Mouse (Mus musculus): Measurements from ENCODE around the gene Cass4. TPM values are rescaled to one million over a fixed set of nuclear protein-coding genes. Genes with fewer than 3 reads are reported as not detected.

Cass4 gene
- polyA plus RNA-seq, 1 experiment from 2014 or later, result 1.1 TPM

DNA sequence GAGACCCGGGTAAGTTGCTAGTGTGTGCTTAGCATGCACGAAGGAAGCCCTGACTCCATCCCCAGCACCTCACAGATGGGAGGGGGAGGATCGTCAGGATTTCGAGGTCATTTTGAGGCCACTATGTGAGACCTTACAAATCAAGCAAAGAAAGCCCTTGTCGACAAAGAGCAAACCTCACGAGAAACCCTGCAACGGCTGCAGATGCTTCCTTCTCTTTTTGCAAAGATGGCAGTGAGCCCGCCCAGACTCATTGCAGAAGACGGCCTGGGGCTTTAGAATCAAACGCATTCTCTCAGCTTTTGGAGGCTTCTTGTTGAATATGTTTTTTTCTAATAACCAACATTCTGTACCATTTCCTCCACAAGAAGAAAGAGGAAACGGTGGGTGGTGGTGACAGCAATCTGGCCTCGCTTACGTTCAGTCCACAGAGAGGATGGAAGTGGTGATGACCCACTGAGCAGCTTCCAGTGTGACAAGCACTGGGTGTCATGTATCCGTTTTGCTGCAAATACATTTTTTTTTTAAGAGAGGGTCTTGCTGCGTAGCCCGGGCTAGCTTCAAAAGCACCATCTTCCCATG, 43.9 kb downstream of the Cass4 start:
- Histone ChIP-seq H3K9me3 (ENCODE audit: control insufficient read depth, low read length) (no peaks in the 10 kb centered on the region), H3K36me3 (ENCODE audit: control insufficient read depth, insufficient read depth, low read length) (no peaks in the 10 kb centered on the region), H3K27me3 (replicated peaks; ENCODE audit: control insufficient read depth, insufficient read depth, low read length) (no peaks in the 10 kb centered on the region), H3K4me2 (no peak overlapping the region), H3K9ac (ENCODE audit: low read depth, low read length) (no peak overlapping the region), H3K4me3 (ENCODE audit: low read depth, low read length) (no peak overlapping the region), H3K27ac (ENCODE audit: low read depth, low read length) (no peak overlapping the region), H3K4me1 (replicated peaks; ENCODE audit: control insufficient read depth, insufficient read depth, low read length) (peaks cover 13% of the 10 kb centered on the region)
- DNase-seq (ENCODE audit: low spot score), result no peak
- WGBS, result 53% methylated on average over 16 of the region's 16 CpGs
- no peak for ATAC-seq (replicated peaks; ENCODE audit: low FRiP score)

DNA sequence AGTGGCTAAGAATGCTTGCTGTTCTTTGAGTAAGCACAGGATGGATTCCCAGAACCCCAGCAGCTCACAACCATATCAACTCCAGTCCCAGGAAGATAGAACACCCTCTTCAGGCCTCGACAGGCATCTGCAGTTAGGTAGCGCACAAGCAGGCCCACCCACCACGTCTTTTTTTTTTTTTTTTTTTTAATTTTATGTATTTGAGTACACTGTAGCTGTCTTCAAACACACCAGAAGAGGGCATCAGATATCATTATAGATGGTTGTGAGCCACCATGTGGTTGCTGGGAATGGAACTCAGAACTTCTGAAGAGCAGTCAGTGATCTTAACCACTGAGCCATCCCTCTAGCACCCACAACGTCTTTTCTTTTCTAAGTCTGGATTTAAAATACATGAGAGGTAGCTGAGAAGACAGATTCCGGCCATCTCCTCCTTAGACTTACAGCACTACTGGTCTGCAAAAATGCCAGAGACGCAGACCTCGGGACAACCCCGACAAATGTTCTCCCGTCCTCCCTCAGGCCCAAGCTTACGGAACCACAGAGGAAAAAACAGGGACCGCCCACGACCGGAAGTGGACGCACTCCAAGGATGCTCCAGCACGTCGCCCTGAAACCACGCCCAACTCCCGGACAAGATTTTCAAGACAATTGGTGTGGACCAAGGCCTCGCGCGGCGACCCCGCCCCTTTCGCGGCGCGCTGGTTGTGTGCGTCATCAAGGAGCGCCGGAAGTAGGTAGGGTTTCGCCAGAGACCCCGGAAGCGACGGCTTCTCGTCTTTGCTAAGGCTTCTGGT, 46.4 kb downstream of the Cass4 start, which contains the start of gene Rtf2:
TSS of gene Rtf2 (plus strand) at position 714 of the 797 bp plus-strand sequence.
- ATAC-seq (replicated peaks; ENCODE audit: low FRiP score), result peak; percentile 94
- H3K4me1 ChIP-seq (replicated peaks; ENCODE audit: control insufficient read depth, insufficient read depth, low read length), result peaks cover 14% of the 10 kb centered on the region
- WGBS, result 2% methylated on average over 35 of the region's 35 CpGs
- no peaks in the 10 kb centered on the region for H3K27me3 ChIP-seq (replicated peaks; ENCODE audit: control insufficient read depth, insufficient read depth, low read length)
- peak within 1 kb of the TSS; percentile 74 for H3K4me2 ChIP-seq
- H3K9ac ChIP-seq (ENCODE audit: low read depth, low read length), result peak within 1 kb of the TSS; percentile 67
- H3K9me3 ChIP-seq (ENCODE audit: control insufficient read depth, low read length), result no peaks in the 10 kb centered on the region
- DNase-seq (ENCODE audit: low spot score), result peak; percentile 99
- H3K36me3 ChIP-seq (ENCODE audit: control insufficient read depth, insufficient read depth, low read length), result peaks cover 4% of the 10 kb centered on the region; the same call in 1 of the 2 replicates
- peak within 1 kb of the TSS; percentile 82 for H3K4me3 ChIP-seq (ENCODE audit: low read depth, low read length)
- peak within 1 kb of the TSS; percentile 17; the same call in 1 of the 2 replicates for H3K27ac ChIP-seq (ENCODE audit: low read depth, low read length)

DNA sequence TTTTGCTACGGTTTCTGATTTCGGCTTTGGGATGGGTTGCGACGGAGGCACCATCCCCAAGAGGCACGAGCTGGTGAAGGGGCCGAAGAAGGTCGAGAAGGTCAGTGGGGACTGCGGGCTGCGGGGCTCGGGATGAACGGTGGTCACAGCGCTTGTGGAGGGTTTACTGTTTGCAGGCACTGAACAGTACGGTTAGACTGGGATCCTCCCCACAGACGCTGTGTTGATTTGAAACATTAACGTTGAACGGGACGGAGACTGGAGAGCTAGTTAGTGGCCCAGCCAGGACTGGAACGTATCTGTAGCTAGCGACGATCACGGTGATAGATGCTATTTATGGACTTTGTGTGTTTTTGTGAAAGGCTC, 47.0 kb downstream of the Cass4 start:
- no peaks in the 10 kb centered on the region for H3K9me3 ChIP-seq (ENCODE audit: control insufficient read depth, low read length)
- H3K9ac ChIP-seq (ENCODE audit: low read depth, low read length), result peak overlapping the region; percentile 67
- DNase-seq (ENCODE audit: low spot score), result no peak
- H3K4me2 ChIP-seq, result peak overlapping the region; percentile 74
- H3K4me1 ChIP-seq (replicated peaks; ENCODE audit: control insufficient read depth, insufficient read depth, low read length), result peaks cover 14% of the 10 kb centered on the region
- no peaks in the 10 kb centered on the region for H3K27me3 ChIP-seq (replicated peaks; ENCODE audit: control insufficient read depth, insufficient read depth, low read length)
- ATAC-seq (replicated peaks; ENCODE audit: low FRiP score), result peak; percentile 56
- peak overlapping the region; percentile 82 for H3K4me3 ChIP-seq (ENCODE audit: low read depth, low read length)
- H3K27ac ChIP-seq (ENCODE audit: low read depth, low read length), result peak overlapping the region; percentile 17; the same call in 1 of the 2 replicates
- H3K36me3 ChIP-seq (ENCODE audit: control insufficient read depth, insufficient read depth, low read length), result peaks cover 6% of the 10 kb centered on the region; the same call in 1 of the 2 replicates
- WGBS, result 1% methylated on average over 21 of the region's 21 CpGs

DNA sequence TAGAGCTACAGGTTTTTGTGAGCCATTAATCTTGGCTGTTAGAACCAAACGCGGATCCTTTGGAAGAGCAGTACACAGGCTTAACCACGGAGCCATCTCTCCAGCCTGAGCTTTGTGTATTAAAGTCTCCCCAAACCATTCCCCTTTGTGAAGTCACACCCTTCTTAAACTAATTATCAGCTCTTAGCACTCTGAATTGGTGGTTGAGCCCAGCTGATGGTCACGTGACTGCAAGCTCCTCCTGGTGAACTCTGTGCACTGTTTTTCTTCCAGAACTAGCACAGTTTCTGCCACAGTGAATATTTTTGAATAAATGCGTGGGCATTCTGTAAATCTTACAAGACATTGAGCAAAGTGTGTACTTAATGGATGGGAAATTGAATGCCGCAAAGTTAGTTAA, 47.6 kb downstream of the Cass4 start:
- Histone ChIP-seq H3K4me3 (ENCODE audit: low read depth, low read length) (peak overlapping the region; percentile 82), H3K4me1 (replicated peaks; ENCODE audit: control insufficient read depth, insufficient read depth, low read length) (peaks cover 14% of the 10 kb centered on the region), H3K36me3 (ENCODE audit: control insufficient read depth, insufficient read depth, low read length) (peaks cover 11% of the 10 kb centered on the region), H3K9ac (ENCODE audit: low read depth, low read length) (peak overlapping the region; percentile 67), H3K9me3 (ENCODE audit: control insufficient read depth, low read length) (no peaks in the 10 kb centered on the region), H3K27me3 (replicated peaks; ENCODE audit: control insufficient read depth, insufficient read depth, low read length) (no peaks in the 10 kb centered on the region), H3K27ac (ENCODE audit: low read depth, low read length) (peak overlapping the region; percentile 17; the same call in 1 of the 2 replicates), H3K4me2 (peak overlapping the region; percentile 74)
- WGBS, result 27% methylated on average over 6 of the region's 6 CpGs
- ATAC-seq (replicated peaks; ENCODE audit: low FRiP score), result peak; percentile 65
- no peak for DNase-seq (ENCODE audit: low spot score)

DNA sequence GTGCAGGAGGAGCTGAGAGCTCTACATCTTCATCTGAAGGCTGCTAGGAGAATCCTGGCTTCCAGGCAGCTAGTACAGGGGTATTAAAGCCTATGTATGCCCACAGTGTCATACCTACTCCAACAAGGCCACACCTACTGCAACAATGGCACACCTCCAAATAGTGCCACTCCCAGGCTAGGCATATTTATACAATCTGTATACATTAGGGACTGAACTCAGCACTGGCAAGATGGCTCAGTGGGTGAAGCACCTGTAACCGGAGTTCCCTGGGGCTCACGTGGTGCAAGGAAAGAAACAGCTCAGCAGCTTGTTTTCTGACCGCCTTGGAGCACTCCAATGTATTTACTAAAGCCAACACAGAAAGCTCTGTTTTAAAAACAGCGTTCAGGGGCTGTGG, 52.0 kb downstream of the Cass4 start:
- Histone ChIP-seq H3K9ac (ENCODE audit: low read depth, low read length) (no peak overlapping the region), H3K36me3 (ENCODE audit: control insufficient read depth, insufficient read depth, low read length) (peaks cover 44% of the 10 kb centered on the region), H3K4me1 (replicated peaks; ENCODE audit: control insufficient read depth, insufficient read depth, low read length) (peaks cover 14% of the 10 kb centered on the region), H3K27ac (ENCODE audit: low read depth, low read length) (no peak overlapping the region), H3K27me3 (replicated peaks; ENCODE audit: control insufficient read depth, insufficient read depth, low read length) (no peaks in the 10 kb centered on the region), H3K4me2 (no peak overlapping the region), H3K4me3 (ENCODE audit: low read depth, low read length) (no peak overlapping the region), H3K9me3 (ENCODE audit: control insufficient read depth, low read length) (no peaks in the 10 kb centered on the region)
- no peak for DNase-seq (ENCODE audit: low spot score)
- no peak for ATAC-seq (replicated peaks; ENCODE audit: low FRiP score)
- WGBS, result 93% methylated on average over 4 of the region's 4 CpGs

DNA sequence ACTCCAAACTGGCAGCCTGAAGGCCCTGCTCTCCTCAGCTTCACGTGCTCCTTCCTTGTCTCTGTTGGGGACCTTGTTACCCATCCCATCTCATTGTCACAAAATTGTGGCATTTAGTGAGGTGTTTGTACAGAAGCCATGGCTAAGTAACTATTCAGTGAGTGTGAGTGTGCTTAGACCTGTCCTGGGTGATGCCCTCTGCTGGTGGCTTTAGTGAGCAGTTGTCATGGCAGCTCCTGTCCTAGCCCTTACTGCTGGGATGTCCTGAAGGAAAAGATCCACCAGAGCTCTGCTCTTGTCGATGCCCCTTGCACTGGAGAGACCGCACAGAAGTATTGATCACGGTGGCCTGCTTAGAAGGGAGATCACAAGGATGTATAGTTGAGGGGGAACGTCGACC, 53.7 kb downstream of the Cass4 start:
- peaks cover 2% of the 10 kb centered on the region for H3K4me1 ChIP-seq (replicated peaks; ENCODE audit: control insufficient read depth, insufficient read depth, low read length)
- ATAC-seq (replicated peaks; ENCODE audit: low FRiP score), result no peak
- no peaks in the 10 kb centered on the region for H3K27me3 ChIP-seq (replicated peaks; ENCODE audit: control insufficient read depth, insufficient read depth, low read length)
- no peak overlapping the region for H3K27ac ChIP-seq (ENCODE audit: low read depth, low read length)
- peaks cover 47% of the 10 kb centered on the region for H3K36me3 ChIP-seq (ENCODE audit: control insufficient read depth, insufficient read depth, low read length)
- H3K9me3 ChIP-seq (ENCODE audit: control insufficient read depth, low read length), result no peaks in the 10 kb centered on the region
- no peak overlapping the region for H3K9ac ChIP-seq (ENCODE audit: low read depth, low read length)
- no peak overlapping the region for H3K4me3 ChIP-seq (ENCODE audit: low read depth, low read length)
- no peak for DNase-seq (ENCODE audit: low spot score)
- 85% methylated on average over 6 of the region's 6 CpGs for WGBS
- H3K4me2 ChIP-seq, result no peak overlapping the region

DNA sequence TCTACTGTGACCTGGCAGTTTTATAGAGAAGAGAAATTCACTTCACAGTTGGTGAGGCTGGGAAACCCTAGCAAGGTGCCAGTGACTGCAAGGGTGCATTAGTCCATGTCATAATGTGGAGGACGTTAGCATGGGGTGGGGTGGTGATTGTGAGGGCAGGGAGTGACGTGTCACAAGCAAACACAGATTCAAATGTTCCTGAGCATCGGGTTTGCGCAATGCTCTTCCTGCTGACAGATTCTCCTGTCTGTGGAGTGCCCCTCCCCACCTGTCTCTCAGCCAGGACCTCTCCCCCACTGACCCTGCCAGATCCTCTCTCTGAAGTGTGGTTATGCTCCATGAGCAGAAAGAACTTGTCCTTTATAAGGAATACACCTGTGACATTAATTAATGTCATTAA, 54.7 kb downstream of the Cass4 start:
- Histone ChIP-seq H3K36me3 (ENCODE audit: control insufficient read depth, insufficient read depth, low read length) (peaks cover 49% of the 10 kb centered on the region), H3K27me3 (replicated peaks; ENCODE audit: control insufficient read depth, insufficient read depth, low read length) (no peaks in the 10 kb centered on the region), H3K4me2 (no peak overlapping the region), H3K4me3 (ENCODE audit: low read depth, low read length) (no peak overlapping the region), H3K9ac (ENCODE audit: low read depth, low read length) (no peak overlapping the region), H3K4me1 (replicated peaks; ENCODE audit: control insufficient read depth, insufficient read depth, low read length) (no peaks in the 10 kb centered on the region), H3K9me3 (ENCODE audit: control insufficient read depth, low read length) (no peaks in the 10 kb centered on the region), H3K27ac (ENCODE audit: low read depth, low read length) (no peak overlapping the region)
- ATAC-seq (replicated peaks; ENCODE audit: low FRiP score), result no peak
- 85% methylated on average over 4 of the region's 4 CpGs for WGBS
- DNase-seq (ENCODE audit: low spot score), result no peak

DNA sequence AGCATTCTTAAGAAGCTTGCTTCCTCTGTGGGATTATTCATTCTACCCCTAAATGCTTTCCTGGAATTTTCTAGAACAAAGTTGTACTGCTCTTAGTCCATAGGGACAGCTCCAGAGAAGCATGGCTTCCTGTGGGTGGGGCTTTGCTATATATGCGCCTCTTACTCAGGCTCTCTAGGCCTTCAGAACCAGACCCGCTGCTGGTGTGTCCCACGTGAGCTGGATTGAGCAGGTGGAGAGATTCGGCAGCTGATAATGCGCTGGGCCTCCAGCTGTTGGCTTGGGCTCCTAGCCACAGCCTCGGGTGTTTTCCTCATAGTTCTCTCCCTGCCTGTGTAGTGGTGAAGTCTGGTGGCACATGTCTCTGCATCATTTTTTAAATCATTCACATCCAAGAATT, 57.0 kb downstream of the Cass4 start:
- WGBS, result 84% methylated on average over 6 of the region's 6 CpGs
- H3K36me3 ChIP-seq (ENCODE audit: control insufficient read depth, insufficient read depth, low read length), result peaks cover 43% of the 10 kb centered on the region

DNA sequence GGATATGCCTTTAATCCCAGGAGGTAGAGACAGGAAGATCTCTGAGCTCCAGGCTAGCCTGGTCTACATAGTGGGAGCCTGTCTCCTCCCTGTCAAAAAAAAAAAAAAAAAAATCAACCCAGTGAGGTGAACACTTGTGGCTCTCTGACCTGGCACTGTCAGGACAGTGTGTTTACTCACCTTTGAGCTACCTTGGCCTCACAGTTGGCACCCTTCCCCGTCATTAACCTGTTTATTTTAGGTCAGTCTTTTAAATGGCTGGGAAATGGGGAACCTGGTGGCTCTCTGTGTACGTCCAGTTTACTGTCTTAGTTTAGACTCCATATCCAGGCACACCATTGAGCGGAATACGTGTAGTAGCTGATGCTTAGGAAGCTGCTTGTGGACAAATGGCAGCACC, 58.4 kb downstream of the Cass4 start:
- H3K4me3 ChIP-seq (ENCODE audit: low read depth, low read length), result no peak overlapping the region
- no peaks in the 10 kb centered on the region for H3K4me1 ChIP-seq (replicated peaks; ENCODE audit: control insufficient read depth, insufficient read depth, low read length)
- DNase-seq (ENCODE audit: low spot score) (no peak), ATAC-seq (replicated peaks; ENCODE audit: low FRiP score) (no peak)
- H3K4me2 ChIP-seq, result no peak overlapping the region
- H3K27ac ChIP-seq (ENCODE audit: low read depth, low read length), result no peak overlapping the region
- H3K36me3 ChIP-seq (ENCODE audit: control insufficient read depth, insufficient read depth, low read length), result peaks cover 32% of the 10 kb centered on the region
- H3K9ac ChIP-seq (ENCODE audit: low read depth, low read length), result no peak overlapping the region
- 90% methylated on average over 4 of the region's 4 CpGs for WGBS
- H3K9me3 ChIP-seq (ENCODE audit: control insufficient read depth, low read length), result no peaks in the 10 kb centered on the region
- H3K27me3 ChIP-seq (replicated peaks; ENCODE audit: control insufficient read depth, insufficient read depth, low read length), result no peaks in the 10 kb centered on the region

More for the DNA sequence above, 57.0 kb downstream of the Cass4 start:
- no peak for DNase-seq (ENCODE audit: low spot score)
- no peak for ATAC-seq (replicated peaks; ENCODE audit: low FRiP score)
- no peak overlapping the region for H3K9ac ChIP-seq (ENCODE audit: low read depth, low read length)
- H3K9me3 ChIP-seq (ENCODE audit: control insufficient read depth, low read length), result no peaks in the 10 kb centered on the region
- H3K27me3 ChIP-seq (replicated peaks; ENCODE audit: control insufficient read depth, insufficient read depth, low read length), result no peaks in the 10 kb centered on the region
- H3K4me3 ChIP-seq (ENCODE audit: low read depth, low read length), result no peak overlapping the region
- no peak overlapping the region for H3K4me2 ChIP-seq
- no peaks in the 10 kb centered on the region for H3K4me1 ChIP-seq (replicated peaks; ENCODE audit: control insufficient read depth, insufficient read depth, low read length)
- H3K27ac ChIP-seq (ENCODE audit: low read depth, low read length), result no peak overlapping the region

Data from liver, embryonic 11.5 days (tissue).